Mouse (Mus musculus) CH12.LX (cell line): ENCODE measurements around the gene Ptgir.
A peak's percentile ranks its signal among the peaks of the same experiment; 100 is the strongest.

ENCODE experiments used
- BHLHE40 ChIP-seq: IDR thresholded peaks from 2 replicates; pipeline ENCODE4 v1.6.1; 2011; ENCODE audit warnings: mild to moderate bottlenecking, low read depth, low read length, improper control_type of control experiment
- CHD2 ChIP-seq: IDR thresholded peaks from 2 replicates; pipeline ENCODE4 v1.6.1; 2011; ENCODE audit warnings: low read length, improper control_type of control experiment
- CTCF ChIP-seq, 2 experiments: IDR thresholded peaks in 1 of 2; conservative IDR thresholded peaks in 1 of 2; 2 replicates each; pipeline ENCODE4 v1.5.1; 2011 to 2012; ENCODE audit warnings: low read depth in 2 of 2, low read length in 2 of 2, improper control_type of control experiment in 1 of 2, inconsistent platforms in 1 of 2, mild to moderate bottlenecking in 1 of 2, moderate library complexity in 1 of 2
- MXI1 ChIP-seq: IDR thresholded peaks from 2 replicates; pipeline ENCODE4 v1.6.1; 2011; ENCODE audit warnings: mild to moderate bottlenecking, low read depth, low read length, improper control_type of control experiment
- POLR2A ChIP-seq: IDR thresholded peaks from 2 replicates; pipeline ENCODE4 v1.6.1; 2011; ENCODE audit warnings: low read depth, mild to moderate bottlenecking, improper control_type of control experiment, low read length
- RCOR1 ChIP-seq: conservative IDR thresholded peaks from 2 replicates; pipeline ENCODE4 v1.6.1; 2012; ENCODE audit warnings: low read depth, mild to moderate bottlenecking, inconsistent platforms, low read length, improper control_type of control experiment

DNA sequence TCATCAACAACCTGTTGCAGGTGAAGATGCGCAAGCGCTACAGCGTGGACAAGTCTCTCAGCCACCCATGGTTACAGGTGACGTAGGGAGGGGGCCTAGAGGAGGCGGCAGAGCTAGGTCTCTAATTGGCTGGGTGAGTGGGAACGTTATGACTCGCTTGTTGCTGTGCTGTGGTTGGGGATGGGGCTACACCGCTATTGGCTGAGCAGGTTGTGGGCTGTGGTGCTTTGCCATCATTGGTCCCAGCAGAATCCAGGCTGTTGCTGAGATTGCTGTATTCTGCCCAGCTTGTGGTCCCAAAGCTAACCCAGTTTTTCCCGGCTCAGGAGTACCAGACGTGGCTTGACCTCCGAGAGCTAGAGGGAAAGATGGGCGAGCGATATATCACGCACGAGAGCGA is 36.8 kb upstream of the Ptgir start:
- TF ChIP-seq BHLHE40: no peak
- no peak for TF ChIP-seq POLR2A
- TF ChIP-seq MXI1: no peak
- TF ChIP-seq RCOR1: no peak
- no peak for TF ChIP-seq CTCF (conservative IDR thresholded peaks at IDR 0.05 in 1 of 2, IDR thresholded peaks at IDR 0.05 in 1 of 2; ENCODE audit: low read depth in 2 of 2, low read length in 2 of 2)
- TF ChIP-seq CHD2: peak; percentile 57; the same call in 1 of the 2 replicates
